Mouse (Mus musculus) monocyte, adult 59 days (primary cell): ENCODE data around the gene Cramp1l. TPM values are rescaled to one million over a fixed set of nuclear protein-coding genes. Genes with fewer than 3 reads are reported as not detected.

Experiments
- total RNA-seq, 2 experiments: library from RNA; stranded (reverse); gene quantifications; one replicate each; pipeline ENCODE4 v1.2.4; 2023

Cramp1l gene
- total RNA-seq: 10 to 100 TPM; 32.5 to 47.2 TPM

GRCm38 (mm10) chr17:25015655-25016291, at the start of gene Cramp1l, which contains the start of gene Ift140:
Gene Cramp1l (minus strand): TSS chr17:25015788.
Gene Ift140 (plus strand): TSS chr17:25016085.

GRCm38 (mm10) chr17:24960135-24960851, 55.3 kb downstream of the Cramp1l start, which contains the start of gene Jpt2:
Gene Jpt2 (minus strand): TSS chr17:24960689.

GRCm38 (mm10) chr17:24936259-24937237, 79.0 kb downstream of the Cramp1l start, which contains the start of gene Mapk8ip3:
Gene Mapk8ip3 (minus strand): TSS chr17:24936977.

Other genes with a start within 250 kb of the Cramp1l start
- not detected for gene Meiob, start 211.5 kb downstream of the Cramp1l start, total RNA-seq
- 10 to 100 TPM; 46.8 to 63.2 TPM for gene Hagh, start 175.6 kb downstream of the Cramp1l start, total RNA-seq
- gene Fahd1, start 165.4 kb downstream of the Cramp1l start, total RNA-seq: 1 to 10 TPM; 2.6 TPM
- 1 to 10 TPM in 1 of 2 experiments, under 1 TPM in 1; 0.84 to 1.5 TPM for gene Igfals, start 149.8 kb downstream of the Cramp1l start, total RNA-seq
- 10 to 100 TPM; 60.0 to 60.2 TPM for gene Nubp2, start 129.4 kb downstream of the Cramp1l start, total RNA-seq
- gene Spsb3, start 129.1 kb downstream of the Cramp1l start, total RNA-seq: 10 to 100 TPM; 26.4 to 26.5 TPM
- 10 to 100 TPM; 23.1 to 23.8 TPM for gene Eme2, start 120.7 kb downstream of the Cramp1l start, total RNA-seq
- 10 to 100 TPM; 22.5 to 29.5 TPM for gene Mrps34, start 120.7 kb downstream of the Cramp1l start, total RNA-seq
- 10 to 100 TPM; 23.7 to 24.7 TPM for gene Nme3, start 119.3 kb downstream of the Cramp1l start, total RNA-seq
- 100 to 1,000 TPM; 122 to 126 TPM for gene Mapk8ip3, start 78.8 kb downstream of the Cramp1l start, total RNA-seq
- gene Jpt2, start 55.1 kb downstream of the Cramp1l start, total RNA-seq: 10 to 100 TPM; 21.5 to 28.3 TPM
- 10 to 100 TPM; 17.7 to 18.3 TPM for gene Ift140, start 297 bp upstream of the Cramp1l start, total RNA-seq
- not detected for gene Tmem204, start 67.8 kb upstream of the Cramp1l start, total RNA-seq
- gene Telo2, start 100.2 kb upstream of the Cramp1l start, total RNA-seq: 10 to 100 TPM; 14.6 to 15.3 TPM
- gene Ptx4, start 105.0 kb upstream of the Cramp1l start, total RNA-seq: not detected
- 10 to 100 TPM; 36.7 to 44.1 TPM for gene Clcn7, start 117.6 kb upstream of the Cramp1l start, total RNA-seq
- gene Ccdc154, start 146.7 kb upstream of the Cramp1l start, total RNA-seq: under 1 TPM in 1 of 2 experiments, not detected in 1; 0.39 TPM
- not detected for gene Gm38655, start 159.7 kb upstream of the Cramp1l start, total RNA-seq
- 1 to 10 TPM; 7.7 to 7.8 TPM for gene BC003965, start 168.8 kb upstream of the Cramp1l start, total RNA-seq
- 10 to 100 TPM; 23.5 to 23.7 TPM for gene Unkl, start 172.6 kb upstream of the Cramp1l start, total RNA-seq
- gene Gnptg, start 224.3 kb upstream of the Cramp1l start, total RNA-seq: 10 to 100 TPM; 19.2 to 22.1 TPM
- 10 to 100 TPM; 10.4 to 11.6 TPM for gene Tsr3, start 224.4 kb upstream of the Cramp1l start, total RNA-seq
- 1 to 10 TPM in 1 of 2 experiments, under 1 TPM in 1; 0.81 to 1.7 TPM for gene Baiap3, start 240.6 kb upstream of the Cramp1l start, total RNA-seq